Mouse (Mus musculus): Measurements from ENCODE around the gene Ly6g5c.

GRCm38 (mm10) chr17:35121871-35122303, 13.8 kb downstream of the Ly6g5c start, which contains the start of gene Csnk2b:
- no peak for TF ChIP-seq GATA1 (IDR thresholded peaks at IDR 0.05; ENCODE audit: borderline replicate concordance, low read length)
- no peak; the same call in 1 of the 2 replicates for TF ChIP-seq FLI1 (IDR thresholded peaks at IDR 0.05; ENCODE audit: low read length)

Measured in megakaryocyte, embryonic 14.5 days (primary cell).